Mouse (Mus musculus) lung, postnatal 0 days (tissue): ENCODE results near the gene Gsg1l2. TPM values are rescaled to one million over a fixed set of nuclear protein-coding genes. Genes with fewer than 3 reads are reported as not detected.

Source experiments
- ATAC-seq: fragments of 200-750 bp; cut with Nextera tagmentation; 2 replicates; pipeline ENCODE4 v1.8.0; 2017; ENCODE audit warnings: moderate library complexity
- DNase-seq: peaks from one replicate; pipeline ENCODE4 v3.0.0-alpha.2; 2016; ENCODE audit warnings: low spot score
- H3K27ac ChIP-seq: fragments of 300-500 bp; sonication (generic); 2 replicates; pipeline ENCODE4 v1.5.1; 2014; ENCODE audit warnings: antibody characterized with exemption, mild to moderate bottlenecking, low read length, mixed read lengths
- H3K27me3 ChIP-seq: fragments of 300-500 bp; sonication (generic); replicated peaks from 2 replicates; pipeline ENCODE4 v1.6.1; 2014; ENCODE audit warnings: low read length, mixed read lengths; ENCODE audit not compliant: insufficient read depth
- H3K36me3 ChIP-seq: fragments of 300-500 bp; sonication (generic); 2 replicates; pipeline ENCODE4 v1.6.1; 2014; ENCODE audit warnings: low read length, mixed read lengths; ENCODE audit not compliant: insufficient read depth
- H3K4me1 ChIP-seq: fragments of 300-500 bp; sonication (generic); 2 replicates; pipeline ENCODE4 v1.6.1; 2014; ENCODE audit warnings: antibody characterized with exemption, low read depth, low read length, mixed read lengths; ENCODE audit not compliant: insufficient read depth
- H3K4me2 ChIP-seq: fragments of 300-500 bp; sonication (generic); replicated peaks from 2 replicates; pipeline ENCODE4 v1.6.1; 2014; ENCODE audit warnings: low read depth, mild to moderate bottlenecking, low read length, moderate library complexity, mixed read lengths
- H3K4me3 ChIP-seq: fragments of 300-500 bp; sonication (generic); 2 replicates; pipeline ENCODE4 v1.5.1; 2014; ENCODE audit warnings: low read depth, low read length
- H3K9ac ChIP-seq: fragments of 300-500 bp; sonication (generic); replicated peaks from 2 replicates; pipeline ENCODE4 v1.6.1; 2014; ENCODE audit warnings: low read depth, mild to moderate bottlenecking
- H3K9me3 ChIP-seq: fragments of 300-500 bp; sonication (generic); 2 replicates; pipeline ENCODE4 v1.6.1; 2016; ENCODE audit warnings: low read length, mixed read lengths
- CTCF ChIP-seq: IDR thresholded peaks from 2 replicates; pipeline ENCODE4 v1.5.1; 2016; ENCODE audit warnings: antibody characterized with exemption, mild to moderate bottlenecking
- EP300 ChIP-seq: IDR thresholded peaks from 2 replicates; pipeline ENCODE4 v1.6.1; 2016; ENCODE audit warnings: antibody characterized with exemption, mild to moderate bottlenecking, control low read depth
- WGBS: fragments of 180-500 bp; shearing (Covaris S2); extraction: QIAGEN DNeasy Blood & Tissue Kit; methylation state at CpG from one replicate; pipeline ENCODE4 v1.1.7; 2014; 5-methylcytosine and 5-hydroxymethylcytosine counted together
- polyA plus RNA-seq: library from polyadenylated mRNA; unstranded; fragments of >200 nt; fragmentation: Nextera tagmentation; extraction: Ambion mirVana; gene quantifications from 2 replicates; pipeline ENCODE4 v1.2.1, GENCODE M21; 2015

Gene Gsg1l2
- polyA plus RNA-seq, 1 experiment from 2014 or later = not detected

DNA sequence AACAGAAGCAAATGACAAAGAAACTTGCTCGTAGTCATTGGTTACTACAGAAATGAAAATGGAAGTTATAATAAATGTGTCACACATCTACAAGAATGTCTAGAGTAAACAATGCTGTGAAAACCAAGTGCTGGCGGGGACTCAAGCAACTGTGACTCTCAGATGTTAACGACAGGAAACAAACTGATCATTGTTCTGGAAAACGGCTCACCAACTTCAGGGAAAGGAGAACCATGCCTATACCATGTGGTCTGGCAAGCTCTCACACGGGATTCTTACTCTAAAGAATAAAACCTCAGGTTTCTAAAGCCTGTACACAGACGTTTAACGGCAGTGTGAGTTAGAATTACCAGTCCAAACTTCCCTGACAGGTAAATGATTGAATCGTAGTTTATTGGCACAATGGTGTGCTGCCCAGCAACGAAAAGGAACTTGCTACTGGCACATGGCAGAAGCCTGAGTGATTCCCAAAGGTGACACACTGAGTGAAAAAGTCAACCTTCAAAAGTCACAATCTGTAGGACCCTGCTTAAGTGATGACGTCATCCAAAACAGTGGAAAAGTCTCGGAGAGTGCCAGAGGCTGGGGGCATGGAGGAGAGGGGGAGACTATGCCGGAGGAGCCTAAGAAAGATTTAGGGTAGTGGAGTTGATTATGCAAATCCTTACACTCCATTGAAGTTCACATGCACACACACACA lies 54.1 kb downstream of the Gsg1l2 start:
- H3K27me3 ChIP-seq = no peaks in the 10 kb centered on the region
- H3K9ac ChIP-seq = no peak overlapping the region
- peak overlapping the region; percentile 11 for H3K27ac ChIP-seq
- H3K4me1 ChIP-seq = no peaks in the 10 kb centered on the region
- peak overlapping the region; percentile 35 for H3K4me2 ChIP-seq
- no peaks in the 10 kb centered on the region for H3K36me3 ChIP-seq
- DNase-seq (peak; percentile 86), ATAC-seq (peak; percentile 88)
- no peaks in the 10 kb centered on the region for H3K9me3 ChIP-seq
- WGBS = 13% methylated on average over 12 of the region's 12 CpGs
- no peak overlapping the region for H3K4me3 ChIP-seq
- TF ChIP-seq EP300 = peak; percentile 66
- no peak for TF ChIP-seq CTCF

DNA sequence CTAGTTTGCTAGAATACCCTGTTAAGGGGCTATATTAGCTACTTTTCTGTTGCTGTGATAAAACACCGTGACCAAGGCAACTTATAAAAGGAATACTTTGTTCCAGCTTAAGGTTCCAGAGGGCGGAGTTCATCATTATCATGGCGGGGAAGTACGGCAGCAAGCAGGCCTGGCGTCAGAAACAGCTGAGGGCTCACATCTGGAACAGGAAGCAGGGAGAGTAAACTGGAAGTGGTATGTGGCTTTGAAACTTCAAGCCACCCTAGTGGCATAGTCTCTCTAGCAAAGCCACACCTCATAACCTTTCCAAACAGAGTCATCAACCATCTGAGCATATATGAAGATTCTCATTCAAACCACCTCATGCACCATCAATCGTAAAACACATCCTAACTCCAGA lies 55.1 kb downstream of the Gsg1l2 start:
- Histone ChIP-seq H3K27me3 (no peaks in the 10 kb centered on the region), H3K27ac (no peak overlapping the region), H3K9me3 (no peaks in the 10 kb centered on the region), H3K4me1 (no peaks in the 10 kb centered on the region), H3K36me3 (no peaks in the 10 kb centered on the region), H3K4me2 (no peak overlapping the region), H3K9ac (no peak overlapping the region), H3K4me3 (no peak overlapping the region)
- no peak for TF ChIP-seq CTCF
- TF ChIP-seq EP300 = no peak
- ATAC-seq = no peak
- 67% methylated on average over 6 of the region's 6 CpGs for WGBS
- DNase-seq = no peak

DNA sequence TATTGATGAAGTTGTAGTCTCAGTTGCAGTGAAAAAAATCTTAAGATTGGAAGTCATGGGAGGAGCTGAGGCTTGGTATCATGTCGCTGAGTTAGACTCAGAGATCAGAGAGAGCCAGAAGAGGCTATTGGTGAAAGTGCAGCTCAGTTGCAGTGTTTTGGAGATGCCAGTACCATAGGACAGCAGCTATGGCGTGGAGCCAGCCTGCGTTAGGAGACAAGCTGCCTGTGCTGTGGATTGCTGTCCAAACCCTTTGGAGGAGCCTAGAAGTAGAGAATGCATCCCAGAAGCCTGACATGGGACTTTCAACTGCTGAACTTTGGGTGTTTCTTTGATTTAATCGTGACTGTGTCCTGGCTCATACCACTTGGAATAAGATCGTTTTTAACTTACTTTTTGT lies 57.4 kb downstream of the Gsg1l2 start:
- Histone ChIP-seq H3K4me3 (no peak overlapping the region), H3K27ac (no peak overlapping the region), H3K4me1 (no peaks in the 10 kb centered on the region), H3K9me3 (no peaks in the 10 kb centered on the region), H3K9ac (no peak overlapping the region), H3K27me3 (no peaks in the 10 kb centered on the region), H3K36me3 (no peaks in the 10 kb centered on the region), H3K4me2 (no peak overlapping the region)
- peak; percentile 32 for DNase-seq
- no peak for ATAC-seq
- WGBS = 51% methylated on average over 5 of the region's 5 CpGs
- no peak for TF ChIP-seq CTCF
- no peak for TF ChIP-seq EP300

DNA sequence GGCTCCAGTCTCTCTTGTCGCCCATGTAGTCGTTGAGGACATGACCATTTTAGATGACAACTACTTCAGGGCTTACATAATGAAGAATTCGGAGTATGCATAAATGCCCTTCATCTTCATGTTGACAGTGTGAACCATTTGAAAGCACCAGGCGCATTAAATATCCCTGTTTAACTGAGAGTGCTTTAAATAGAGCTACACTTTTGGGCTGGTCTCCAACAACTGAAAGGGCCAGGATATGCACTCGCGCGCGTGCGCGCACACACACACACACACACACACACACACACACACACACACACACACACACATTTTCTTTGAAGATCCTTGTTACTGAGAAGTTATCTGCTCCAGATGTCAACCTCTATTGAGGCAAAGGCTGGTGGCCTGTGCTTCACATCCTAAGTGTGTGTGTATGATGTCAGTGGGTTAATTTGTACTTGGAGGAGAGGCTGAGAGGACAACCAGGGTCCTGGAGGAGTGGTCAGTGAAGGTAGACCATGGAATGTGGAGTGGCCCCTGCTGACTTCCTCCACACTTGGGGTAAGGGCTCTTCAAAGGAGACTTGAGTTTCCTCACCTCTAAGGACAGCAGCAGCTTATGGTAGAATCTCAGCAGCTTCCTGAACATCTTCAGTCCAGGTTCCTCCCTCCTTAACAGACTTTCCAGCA lies 61.1 kb downstream of the Gsg1l2 start:
- peak; percentile 99 for ATAC-seq
- Histone ChIP-seq H3K4me1 (no peaks in the 10 kb centered on the region), H3K9me3 (no peaks in the 10 kb centered on the region), H3K9ac (no peak overlapping the region), H3K27me3 (no peaks in the 10 kb centered on the region), H3K4me3 (no peak overlapping the region), H3K27ac (0 out of 2 replicates have a peak overlapping the region, but pooled peaks have one; percentile 33), H3K36me3 (no peaks in the 10 kb centered on the region), H3K4me2 (no peak overlapping the region)
- TF ChIP-seq EP300 = peak; percentile 86
- no peak for TF ChIP-seq CTCF
- 56% methylated on average over 10 of the region's 10 CpGs for WGBS
- DNase-seq = peak; percentile 86

Other genes with a start within 250 kb of the Gsg1l2 start
- not detected in 2 replicates for gene Rcvrn, start 79.3 kb upstream of the Gsg1l2 start, polyA plus RNA-seq
- 0.06 TPM in 1 of 2 replicates, not detected in the other for gene Glp2r, start 3.5 kb upstream of the Gsg1l2 start, polyA plus RNA-seq
- 0.45 and 0.66 TPM in 2 replicates for gene Dhrs7c, start 23.6 kb downstream of the Gsg1l2 start, polyA plus RNA-seq
- gene Usp43, start 147.5 kb downstream of the Gsg1l2 start, polyA plus RNA-seq = 2.7 and 3.0 TPM in 2 replicates
- gene Cfap52, start 191.0 kb downstream of the Gsg1l2 start, polyA plus RNA-seq = 9.8 and 12.4 TPM in 2 replicates
- gene Stx8, start 191.6 kb downstream of the Gsg1l2 start, polyA plus RNA-seq = 72.5 and 77.6 TPM in 2 replicates